Mouse (Mus musculus) G1E (cell line): ENCODE measurements around the gene Mapk12.

Source experiments
- CTCF ChIP-seq: IDR thresholded peaks from 2 replicates; pipeline ENCODE4 v1.5.1; 2012; ENCODE audit warnings: low read depth, low read length, inconsistent platforms, mixed read lengths
- GATA1 ChIP-seq: IDR thresholded peaks from 2 replicates; pipeline ENCODE4 v1.6.1; 2012; ENCODE audit warnings: borderline replicate concordance, low read length, inconsistent platforms, mixed read lengths
- GATA2 ChIP-seq: IDR thresholded peaks from 2 replicates; pipeline ENCODE4 v1.6.1; 2012; ENCODE audit warnings: low read depth, low read length, inconsistent platforms, borderline replicate concordance
- TAL1 ChIP-seq: conservative IDR thresholded peaks from 2 replicates; pipeline ENCODE4 v1.6.1; 2012; ENCODE audit warnings: low read depth, low read length, inconsistent platforms, mixed read lengths

DNA sequence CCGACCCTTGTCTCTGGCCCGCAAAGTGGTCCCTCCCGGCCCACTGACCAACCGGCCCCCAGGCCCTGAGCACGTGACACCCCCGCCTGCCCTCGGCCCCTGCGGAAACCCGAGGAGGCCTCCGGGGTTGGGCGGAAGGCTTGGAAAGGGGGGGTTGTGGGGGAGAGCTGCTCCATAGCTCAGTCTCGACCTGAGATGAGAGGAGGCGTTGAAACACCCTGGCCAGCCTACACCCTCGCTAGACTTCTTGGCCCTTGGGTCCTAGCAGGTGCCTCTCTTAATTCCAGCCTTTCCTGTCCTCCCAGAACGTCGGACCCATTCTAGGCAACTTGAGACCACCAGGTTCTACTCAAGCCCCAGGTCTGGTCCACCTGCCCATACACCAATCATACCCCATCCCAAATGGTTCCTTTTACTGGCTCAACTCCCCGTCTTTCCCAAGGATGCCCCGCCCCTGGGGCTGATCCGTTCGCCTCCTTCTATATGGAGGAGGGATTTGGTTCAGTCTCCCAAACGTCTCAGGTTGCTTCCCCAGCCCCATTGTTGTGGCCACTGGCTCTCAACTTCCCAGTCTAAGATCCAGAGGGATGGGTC is at the start of gene Mapk12:
- TF ChIP-seq CTCF, result no peak
- no peak for TF ChIP-seq GATA2
- TF ChIP-seq TAL1, result no peak
- no peak for TF ChIP-seq GATA1
